Mouse (Mus musculus) hindbrain, embryonic 15.5 days (tissue): ENCODE data around the gene Midn. TPM values are rescaled to one million over a fixed set of nuclear protein-coding genes. Genes with fewer than 3 reads are reported as not detected.

Experiments
- ATAC-seq: fragments of 200-750 bp; cut with Nextera tagmentation; 2 replicates; pipeline ENCODE4 v1.8.0; 2017; ENCODE audit warnings: low read depth, moderate number of reproducible peaks, moderate TSS enrichment; ENCODE audit not compliant: low FRiP score
- H3K27ac ChIP-seq: fragments of 300-500 bp; sonication (generic); replicated peaks from 2 replicates; pipeline ENCODE4 v1.5.1; 2015; ENCODE audit warnings: mild to moderate bottlenecking, inconsistent platforms
- H3K27me3 ChIP-seq: fragments of 300-500 bp; sonication (generic); 2 replicates; pipeline ENCODE4 v1.6.1; 2015; ENCODE audit warnings: control low read depth, inconsistent platforms
- H3K36me3 ChIP-seq: fragments of 300-500 bp; sonication (generic); 2 replicates; pipeline ENCODE4 v1.6.1; 2015; ENCODE audit warnings: control low read depth, inconsistent platforms
- H3K4me1 ChIP-seq: fragments of 300-500 bp; sonication (generic); replicated peaks from 2 replicates; pipeline ENCODE4 v1.6.1; 2015; ENCODE audit warnings: control low read depth, inconsistent platforms
- H3K4me2 ChIP-seq: fragments of 300-500 bp; sonication (generic); 2 replicates; pipeline ENCODE4 v1.6.1; 2015; ENCODE audit warnings: moderate library complexity, mild to moderate bottlenecking, inconsistent platforms
- H3K4me3 ChIP-seq: fragments of 300-500 bp; sonication (generic); 2 replicates; pipeline ENCODE4 v1.5.1; 2015; ENCODE audit warnings: mild to moderate bottlenecking, inconsistent platforms
- H3K9ac ChIP-seq: fragments of 300-500 bp; sonication (generic); 2 replicates; pipeline ENCODE4 v1.6.1; 2015; ENCODE audit warnings: inconsistent platforms
- H3K9me3 ChIP-seq: fragments of 300-500 bp; sonication (generic); 2 replicates; pipeline ENCODE4 v1.6.1; 2016; ENCODE audit warnings: control low read depth, inconsistent platforms
- WGBS: fragments of 180-500 bp; shearing (Covaris S2); methylation state at CpG from one replicate; pipeline ENCODE4 v1.1.7; 2015; 5-methylcytosine and 5-hydroxymethylcytosine counted together
- polyA plus RNA-seq: library from polyadenylated mRNA; unstranded; fragments of >200 nt; fragmentation: Nextera tagmentation; extraction: Ambion mirVana; gene quantifications from 2 replicates; pipeline ENCODE4 v1.2.1, GENCODE M21; 2015

Midn gene
- polyA plus RNA-seq, 1 experiment from 2014 or later = 22.6 TPM

DNA sequence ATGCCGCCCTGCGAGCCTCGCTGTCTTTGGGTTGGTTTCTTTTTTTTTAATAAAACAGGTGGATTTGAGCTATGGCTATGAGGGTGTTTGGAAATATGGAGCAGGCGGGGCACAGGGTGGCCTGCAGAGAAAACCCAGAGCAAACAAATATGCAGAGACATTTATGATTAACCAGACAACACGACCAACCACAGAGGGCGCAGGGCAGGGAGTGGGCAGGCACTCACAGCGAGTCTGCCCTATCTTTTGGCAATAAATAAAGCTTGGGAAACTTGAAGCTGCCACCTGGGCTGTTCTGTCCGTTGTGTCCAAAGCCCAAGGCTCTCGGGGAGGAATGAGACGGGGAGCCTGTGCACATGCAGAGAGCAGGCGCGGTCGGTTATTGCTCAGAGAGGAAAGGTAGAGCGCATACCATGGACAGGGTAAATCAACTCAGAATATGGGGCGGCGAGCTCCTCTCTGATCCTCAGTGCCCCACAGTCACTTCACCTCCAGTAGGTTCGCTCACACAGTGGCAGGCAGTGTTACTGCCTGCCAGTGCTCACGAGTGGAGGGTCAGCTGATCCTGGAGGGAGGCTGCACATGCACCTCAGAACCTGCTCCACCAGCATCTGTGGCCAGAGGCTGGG lies 17.6 kb upstream of the Midn start:
- H3K9ac ChIP-seq = no peak overlapping the region
- peaks cover 67% of the 10 kb centered on the region for H3K36me3 ChIP-seq

DNA sequence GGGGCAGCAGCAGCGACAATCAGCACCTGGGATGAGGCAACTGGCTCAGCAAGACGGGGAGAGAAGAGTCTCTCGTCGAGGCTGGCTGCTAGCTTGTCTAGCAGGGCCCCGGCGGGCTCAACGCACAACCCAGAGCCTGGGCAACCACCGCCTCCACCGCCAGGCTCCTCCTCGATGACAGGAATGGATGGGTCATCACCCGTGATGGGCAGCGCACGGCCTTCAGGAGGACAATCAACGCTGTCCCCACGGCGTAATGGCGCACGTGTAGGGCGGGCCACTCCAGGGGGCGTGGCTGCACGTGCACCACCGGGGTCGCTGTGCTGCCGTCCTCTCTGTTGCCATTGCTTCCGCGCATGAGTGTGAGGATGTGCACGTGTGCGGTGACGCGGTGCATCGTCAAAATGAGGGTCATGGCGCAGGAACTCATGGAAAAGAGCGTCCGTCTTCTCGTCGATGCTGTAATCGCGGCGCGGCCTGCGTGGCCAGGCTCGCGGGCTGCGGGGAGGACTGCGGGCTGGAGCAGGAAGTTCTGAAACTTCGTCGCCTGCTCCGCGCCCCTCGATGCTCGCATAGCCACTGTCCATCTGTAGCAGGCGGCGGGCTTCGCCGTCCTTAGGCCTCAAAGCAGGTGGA lies 16.6 kb upstream of the Midn start:
- 13% methylated on average over 55 of the region's 55 CpGs for WGBS
- no peaks in the 10 kb centered on the region for H3K9me3 ChIP-seq
- peak overlapping the region; percentile 52 for H3K27ac ChIP-seq
- H3K9ac ChIP-seq = no peak overlapping the region
- no peak overlapping the region for H3K4me3 ChIP-seq
- peaks cover 67% of the 10 kb centered on the region for H3K36me3 ChIP-seq
- H3K4me1 ChIP-seq = peaks cover 27% of the 10 kb centered on the region
- H3K4me2 ChIP-seq = peak overlapping the region; percentile 40
- peak; percentile 65 for ATAC-seq
- no peaks in the 10 kb centered on the region for H3K27me3 ChIP-seq

More for the DNA sequence above, 17.6 kb upstream of the Midn start:
- H3K9me3 ChIP-seq = no peaks in the 10 kb centered on the region
- no peak overlapping the region for H3K4me2 ChIP-seq
- no peak overlapping the region for H3K4me3 ChIP-seq
- H3K27me3 ChIP-seq = no peaks in the 10 kb centered on the region
- no peak for ATAC-seq
- WGBS = 85% methylated on average over 18 of the region's 18 CpGs
- peaks cover 19% of the 10 kb centered on the region for H3K4me1 ChIP-seq
- H3K27ac ChIP-seq = no peak overlapping the region

DNA sequence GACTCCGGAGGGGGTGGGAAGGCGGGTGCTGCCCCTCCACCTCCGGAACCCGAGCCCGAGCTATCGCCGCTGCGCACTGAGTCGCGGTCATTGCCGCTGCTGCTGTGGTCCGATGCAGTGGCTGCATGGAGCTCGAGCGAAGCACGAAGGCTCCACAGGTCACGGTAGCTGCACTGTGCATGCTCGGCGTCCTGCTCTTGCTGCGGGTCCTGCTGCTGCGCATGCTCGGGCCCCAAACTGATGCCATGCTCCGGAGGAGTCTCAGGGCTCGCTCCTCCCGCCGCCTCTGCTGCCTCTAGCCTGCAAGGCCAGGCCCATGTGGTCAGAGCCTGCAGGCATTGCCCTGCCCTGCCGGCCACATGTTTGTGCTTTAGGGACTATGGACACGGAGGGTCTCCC lies 16.1 kb upstream of the Midn start:
- no peaks in the 10 kb centered on the region for H3K9me3 ChIP-seq
- 31% methylated on average over 27 of the region's 27 CpGs for WGBS
- H3K27ac ChIP-seq = peak overlapping the region; percentile 52
- H3K4me3 ChIP-seq = no peak overlapping the region
- H3K36me3 ChIP-seq = peaks cover 67% of the 10 kb centered on the region
- peak overlapping the region; percentile 40 for H3K4me2 ChIP-seq
- no peak overlapping the region for H3K9ac ChIP-seq
- peak; percentile 8; the same call in 1 of the 2 replicates for ATAC-seq
- no peaks in the 10 kb centered on the region for H3K27me3 ChIP-seq
- peaks cover 32% of the 10 kb centered on the region for H3K4me1 ChIP-seq

DNA sequence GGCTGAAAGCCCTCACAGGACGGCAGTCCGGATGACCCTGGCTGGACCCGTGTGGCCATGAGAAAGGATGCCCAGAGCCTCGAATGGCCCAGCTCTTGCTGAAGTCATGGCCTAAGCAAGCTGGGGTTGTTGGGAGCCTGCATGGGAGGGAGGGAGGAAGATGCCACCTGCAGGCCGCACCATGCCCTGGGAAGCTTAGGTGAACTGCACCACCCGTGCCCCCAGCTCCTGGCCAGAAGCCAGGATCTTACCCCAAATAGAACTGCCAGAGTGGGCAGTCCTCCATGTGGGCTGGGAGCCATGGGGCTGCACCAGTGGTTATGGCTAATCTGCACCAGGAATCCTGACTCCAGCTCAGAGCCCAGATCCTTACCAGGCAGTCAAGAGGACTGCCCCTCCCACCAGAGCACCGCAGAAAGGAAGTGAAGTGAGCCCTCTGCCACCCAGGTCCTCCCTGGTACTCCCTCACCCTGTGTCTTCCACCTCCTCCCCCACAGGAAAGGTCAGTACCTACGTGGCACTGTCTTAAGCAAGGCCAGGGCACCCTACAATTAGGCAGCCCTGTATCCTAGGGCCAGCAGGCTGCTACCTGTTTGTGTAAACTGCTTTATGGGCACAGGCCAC lies 14.7 kb upstream of the Midn start:
- no peak overlapping the region for H3K9ac ChIP-seq
- H3K27ac ChIP-seq = no peak overlapping the region
- H3K9me3 ChIP-seq = no peaks in the 10 kb centered on the region
- 74% methylated on average over 8 of the region's 8 CpGs for WGBS
- ATAC-seq = no peak
- peaks cover 57% of the 10 kb centered on the region for H3K36me3 ChIP-seq
- no peaks in the 10 kb centered on the region for H3K27me3 ChIP-seq
- no peak overlapping the region for H3K4me3 ChIP-seq
- H3K4me1 ChIP-seq = peaks cover 46% of the 10 kb centered on the region
- H3K4me2 ChIP-seq = no peak overlapping the region

DNA sequence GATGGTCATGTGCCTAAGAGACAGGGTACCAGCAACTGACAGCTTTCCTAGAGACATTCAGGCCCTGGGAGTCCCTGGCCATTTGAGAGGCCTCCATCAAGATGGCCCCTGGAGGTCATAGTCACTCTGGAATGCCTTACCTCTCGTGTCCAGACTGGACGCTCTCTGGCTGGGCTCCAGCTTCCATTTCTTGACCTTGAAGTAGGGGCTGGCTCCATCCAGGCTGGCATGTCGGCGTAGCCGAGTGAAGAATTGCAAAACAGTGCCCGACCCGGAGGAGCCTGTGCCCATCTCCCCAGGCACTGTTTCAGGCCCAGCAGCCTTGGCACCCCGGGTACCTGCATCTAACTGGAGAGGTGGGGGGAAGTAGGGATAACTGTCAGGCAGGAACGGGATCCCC lies 13.7 kb upstream of the Midn start:
- Histone ChIP-seq H3K9ac (no peak overlapping the region), H3K27me3 (no peaks in the 10 kb centered on the region), H3K36me3 (peaks cover 46% of the 10 kb centered on the region), H3K4me2 (no peak overlapping the region), H3K4me3 (no peak overlapping the region), H3K27ac (no peak overlapping the region), H3K4me1 (peaks cover 50% of the 10 kb centered on the region), H3K9me3 (no peaks in the 10 kb centered on the region)
- ATAC-seq = no peak
- WGBS = 93% methylated on average over 9 of the region's 9 CpGs

DNA sequence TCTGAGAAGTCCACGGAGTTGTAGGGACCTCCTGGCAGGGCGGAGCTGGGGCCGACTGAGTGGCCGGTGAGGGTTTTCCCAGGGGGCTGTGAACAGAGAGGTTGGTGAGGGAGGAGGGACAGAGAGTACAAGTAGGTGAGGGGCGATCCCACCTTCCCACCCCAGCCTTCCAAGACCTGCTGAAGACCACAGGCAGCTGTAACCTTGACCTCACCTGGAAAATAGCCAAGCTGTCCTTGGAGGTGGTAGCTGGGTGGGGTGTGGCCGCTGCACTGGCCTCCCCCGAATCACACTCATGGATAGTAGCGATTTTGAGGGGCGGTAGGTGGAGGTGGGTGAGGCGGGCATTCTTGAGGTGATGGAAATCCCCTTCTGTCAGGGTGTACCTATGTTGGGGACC lies 12.9 kb upstream of the Midn start:
- Histone ChIP-seq H3K36me3 (peaks cover 39% of the 10 kb centered on the region), H3K9me3 (no peaks in the 10 kb centered on the region), H3K27ac (no peak overlapping the region), H3K4me2 (no peak overlapping the region), H3K4me1 (peaks cover 51% of the 10 kb centered on the region), H3K27me3 (no peaks in the 10 kb centered on the region), H3K4me3 (no peak overlapping the region), H3K9ac (no peak overlapping the region)
- ATAC-seq = no peak
- WGBS = 85% methylated on average over 10 of the region's 10 CpGs

DNA sequence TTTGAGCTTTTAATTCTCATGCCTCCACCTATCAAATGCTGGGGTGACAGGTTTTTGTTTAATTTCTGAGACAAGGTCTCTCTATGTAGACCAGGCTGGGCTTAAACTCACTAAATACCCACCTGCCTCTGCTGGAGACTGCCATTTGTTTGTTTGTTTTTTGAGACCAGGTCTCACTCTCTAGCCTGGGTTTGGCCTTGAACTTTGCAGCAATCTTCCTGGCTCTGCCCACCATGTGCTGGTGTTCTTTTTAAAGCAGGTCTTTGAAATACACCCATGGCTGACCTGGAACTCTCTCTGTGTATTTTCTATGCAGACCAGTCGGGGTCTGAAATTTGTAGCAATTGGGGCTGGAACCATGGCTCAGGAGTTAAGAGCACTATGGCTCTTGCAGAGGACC lies 12.4 kb upstream of the Midn start:
- WGBS = 91% methylated on average over 1 of the region's 1 CpGs
- H3K4me3 ChIP-seq = no peak overlapping the region
- H3K9me3 ChIP-seq = no peaks in the 10 kb centered on the region
- H3K4me2 ChIP-seq = no peak overlapping the region
- peaks cover 53% of the 10 kb centered on the region for H3K4me1 ChIP-seq
- no peaks in the 10 kb centered on the region for H3K27me3 ChIP-seq
- no peak for ATAC-seq
- H3K9ac ChIP-seq = no peak overlapping the region
- peaks cover 35% of the 10 kb centered on the region for H3K36me3 ChIP-seq
- H3K27ac ChIP-seq = no peak overlapping the region

DNA sequence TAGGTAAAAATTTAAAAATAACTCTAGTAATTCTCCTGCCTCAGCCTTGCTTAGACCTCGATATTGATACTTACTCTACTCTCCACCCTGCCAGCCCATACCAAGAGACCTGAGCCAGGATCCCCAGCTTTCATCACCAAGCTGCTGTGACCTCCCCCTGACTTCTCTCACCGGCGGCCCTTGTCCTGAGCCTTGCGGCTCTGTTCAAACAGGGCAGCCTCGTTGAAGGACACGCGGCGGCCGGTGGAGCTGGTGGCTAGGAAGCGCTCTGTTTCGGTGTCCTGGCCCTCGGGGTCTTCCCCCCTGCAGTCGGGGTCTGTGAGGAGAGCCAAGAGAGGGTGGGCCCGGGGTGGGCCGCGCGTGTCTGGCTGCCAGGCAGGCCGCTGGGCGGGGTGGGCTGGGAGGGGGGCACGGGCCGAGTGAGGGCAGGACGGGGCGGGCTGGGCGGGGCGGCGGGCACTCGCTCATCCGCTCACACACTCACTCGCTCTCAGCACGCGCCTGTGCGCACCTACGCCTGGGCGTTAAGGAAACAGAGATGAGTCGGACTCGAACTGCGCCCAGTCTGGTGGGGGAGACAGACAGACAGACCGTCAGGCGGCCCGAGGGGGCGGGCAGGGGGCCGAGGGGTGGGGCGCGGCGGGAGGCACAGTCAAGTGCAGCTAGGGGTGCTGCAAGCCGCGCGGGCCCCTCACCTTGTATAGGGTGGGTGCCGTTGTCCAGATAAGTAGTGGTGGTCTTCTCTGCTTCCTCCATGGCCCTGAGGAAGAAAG lies 11.7 kb upstream of the Midn start:
- 15% methylated on average over 48 of the region's 49 CpGs for WGBS
- Histone ChIP-seq H3K27ac (peak overlapping the region; percentile 97), H3K4me3 (peak overlapping the region; percentile 77), H3K4me1 (peaks cover 53% of the 10 kb centered on the region), H3K9me3 (no peaks in the 10 kb centered on the region), H3K4me2 (peak overlapping the region; percentile 79), H3K36me3 (peaks cover 30% of the 10 kb centered on the region), H3K9ac (peak overlapping the region; percentile 96), H3K27me3 (no peaks in the 10 kb centered on the region)
- ATAC-seq = no peak

DNA sequence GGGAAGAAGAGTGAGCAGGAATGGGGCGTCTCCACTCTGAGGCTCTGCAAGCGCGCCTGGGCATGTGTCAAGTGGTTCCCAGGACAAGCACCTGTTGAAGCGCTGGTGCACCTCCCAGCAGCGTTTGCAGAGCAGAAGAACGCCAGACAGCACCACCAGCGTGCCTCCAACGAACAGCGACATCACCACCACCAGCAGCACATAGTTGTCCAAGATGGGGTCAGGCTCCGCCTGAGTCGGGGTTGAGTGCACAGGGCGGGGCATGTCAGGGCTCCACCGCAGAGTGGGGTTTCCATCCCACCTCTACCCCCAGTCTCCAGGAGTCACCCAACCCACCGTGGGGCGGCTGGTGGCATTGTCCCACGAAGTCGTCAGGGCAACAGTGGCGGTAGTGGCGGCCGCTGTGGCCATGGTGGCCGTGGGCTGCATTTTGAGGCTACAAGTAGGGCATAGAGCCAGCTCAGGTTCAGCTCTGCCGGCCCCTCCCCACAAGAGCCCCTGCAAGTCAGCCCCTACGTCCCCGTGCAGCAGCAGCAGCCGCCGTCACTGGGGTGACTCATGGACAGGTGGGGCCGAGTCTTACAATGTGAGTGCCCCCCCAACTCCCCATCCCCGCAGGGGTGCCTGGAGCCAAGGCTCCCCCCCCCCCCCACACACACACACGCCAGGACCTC lies 11.0 kb upstream of the Midn start:
- Histone ChIP-seq H3K4me3 (peak overlapping the region; percentile 77), H3K4me2 (peak overlapping the region; percentile 79), H3K36me3 (peaks cover 30% of the 10 kb centered on the region), H3K27ac (peak overlapping the region; percentile 97), H3K9me3 (no peaks in the 10 kb centered on the region), H3K9ac (peak overlapping the region; percentile 96), H3K27me3 (no peaks in the 10 kb centered on the region), H3K4me1 (peaks cover 52% of the 10 kb centered on the region)
- WGBS = 4% methylated on average over 29 of the region's 29 CpGs
- no peak for ATAC-seq

DNA sequence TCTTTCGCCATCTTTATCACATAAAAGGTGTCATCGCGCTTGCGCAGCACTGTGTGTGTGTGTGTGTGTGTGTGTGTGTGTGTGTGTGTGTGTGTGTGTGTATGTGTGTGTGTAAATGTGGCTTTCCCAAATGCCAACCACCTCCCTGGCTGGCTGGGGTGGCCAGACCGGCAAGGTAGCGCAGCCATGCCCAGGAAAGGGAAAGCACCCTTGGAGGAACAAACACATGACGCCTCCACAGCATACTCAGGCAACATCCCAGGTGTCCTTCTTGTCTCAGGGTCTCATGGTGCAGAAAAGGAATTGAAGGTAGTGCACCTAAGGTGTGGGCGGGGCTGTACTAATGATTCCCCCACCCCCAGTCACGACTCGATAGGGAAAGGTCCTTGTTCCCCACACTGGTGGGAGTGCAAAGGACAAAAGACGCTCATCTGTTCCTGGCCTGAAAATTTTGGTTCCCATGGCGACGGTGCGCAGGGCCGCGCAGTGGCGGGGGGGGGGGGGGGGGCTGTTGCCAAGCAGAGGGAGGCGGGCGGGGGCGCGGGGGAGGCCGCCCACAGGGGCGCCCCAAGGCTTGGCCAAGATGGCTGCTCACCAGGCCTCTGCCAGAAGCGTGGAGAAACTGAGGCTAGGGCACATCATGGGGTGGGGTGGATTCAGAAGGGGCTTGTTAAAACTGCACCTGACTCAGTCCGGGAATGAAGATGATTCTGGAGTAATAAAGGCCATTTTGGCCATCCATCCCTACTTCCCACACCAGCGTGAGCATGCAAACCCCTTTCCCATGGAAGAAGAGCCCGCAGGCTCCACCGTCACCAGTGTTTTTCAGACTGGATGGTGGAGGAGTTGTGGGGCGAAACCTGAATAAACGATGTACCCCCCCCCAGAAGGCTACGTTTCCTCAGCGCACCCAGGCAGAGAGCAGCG lies 10.2 kb upstream of the Midn start:
- no peak for ATAC-seq
- Histone ChIP-seq H3K27me3 (no peaks in the 10 kb centered on the region), H3K4me1 (peaks cover 55% of the 10 kb centered on the region), H3K4me3 (peak overlapping the region; percentile 77), H3K9me3 (no peaks in the 10 kb centered on the region), H3K4me2 (peak overlapping the region; percentile 79), H3K36me3 (peaks cover 24% of the 10 kb centered on the region), H3K9ac (peak overlapping the region; percentile 96), H3K27ac (peak overlapping the region; percentile 97)
- WGBS = 3% methylated on average over 32 of the region's 33 CpGs
